Mouse (Mus musculus) heart, postnatal 14 days (tissue): ENCODE results near the gene Prss32. TPM values are rescaled to one million over a fixed set of nuclear protein-coding genes. Genes with fewer than 3 reads are reported as not detected.
"Not testable (repeated sequence)": the region's sequence is repeated elsewhere in the genome, so short reads cannot be mapped to it uniquely, and the experiment has no call there.

Experiments
- DNase-seq, 2 experiments: peaks; one replicate each; pipeline ENCODE4 v3.0.0; 2021 to 2022
- intact Hi-C: fragments of 180-260 bp; cut with DNase I; formaldehyde crosslinking; loops from one replicate; pipeline ENCODE4 v1.15.1; 2025
- total RNA-seq, 2 experiments: library from RNA; stranded (reverse); gene quantifications; 2 replicates each; pipeline ENCODE4 v1.2.3; 2021

Prss32 gene
- total RNA-seq, 2 experiments from 2014 or later = not detected

DNA sequence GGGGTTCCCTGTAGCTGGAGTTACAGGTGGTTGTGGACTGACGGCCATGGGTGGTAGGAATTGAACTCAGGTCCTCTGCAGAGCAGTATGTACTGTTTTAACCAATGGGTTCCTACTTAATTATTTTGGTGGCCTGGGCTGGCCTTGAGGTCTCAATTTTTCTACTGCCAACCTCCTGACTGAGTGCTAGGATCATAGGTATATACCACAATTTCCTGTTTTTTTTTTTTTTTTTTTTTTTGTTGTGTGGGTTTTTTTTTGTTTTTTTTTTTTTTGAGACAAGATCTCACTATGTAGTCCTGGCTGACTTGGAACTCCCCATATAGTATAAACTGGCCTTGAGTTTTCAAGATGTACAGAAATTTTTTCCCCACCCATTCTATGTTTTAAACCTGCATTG is 12.5 kb upstream of the Prss32 start:
- intact Hi-C loops = no loop called here
- DNase-seq = no peak

GRCm38 (mm10) chr17:23836006-23836575 is 7.6 kb upstream of the Prss32 start, which contains the start of gene Prss33:
Gene Prss33, minus strand, starts transcription at chr17:23836056.
- no peak for DNase-seq
- intact Hi-C loops = no loop called here

- peak; percentile 51 to 74 for DNase-seq
- intact Hi-C loops = loop anchor here (5.0 kb wide), 1 partner anchor 69 kb away; the partner anchor contains the start of gene Flywch1
These were observed 2.5 kb upstream of the Prss32 start for GRCm38 (mm10) chr17:23841145-23841544.

- no peak for DNase-seq
- intact Hi-C loops = loop anchor here (5.0 kb wide), 1 partner anchor 71 kb away; the partner anchor contains the start of gene Flywch1
These were observed 379 bp upstream of the Prss32 start for GRCm38 (mm10) chr17:23843141-23843811.

DNA sequence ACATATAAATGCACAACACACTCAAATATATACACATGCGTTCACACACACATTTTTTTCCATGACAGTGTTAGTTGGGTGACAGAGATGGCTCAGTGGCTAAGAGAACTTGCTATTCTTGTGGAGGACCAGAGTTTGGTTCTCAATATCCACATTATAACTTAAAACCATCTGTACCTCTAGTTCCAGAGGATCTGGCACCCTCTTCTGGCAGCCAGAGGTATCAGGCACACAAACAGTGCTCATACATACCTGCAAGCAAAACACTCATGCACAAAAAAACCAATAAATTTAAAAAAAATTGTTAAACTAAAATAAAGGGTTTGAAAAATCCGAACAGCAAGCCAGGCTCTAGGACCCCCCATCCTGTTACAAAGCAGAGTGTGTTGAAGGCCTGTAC is 6.4 kb downstream of the Prss32 start:
- DNase-seq = no peak
- intact Hi-C loops = loop anchor here (2.0 to 5.0 kb wide), 3 partner anchors 73 to 111 kb away; partner anchors contain the start of gene Kremen2

- DNase-seq = peak; percentile 64 to 74
- intact Hi-C loops = loop anchor here (2.0 to 5.0 kb wide), 3 partner anchors 74 to 110 kb away; partner anchors contain the start of gene Kremen2
These were observed 7.4 kb downstream of the Prss32 start for GRCm38 (mm10) chr17:23850853-23851749.

- intact Hi-C loops = loop anchor here (5.0 kb wide), 2 partner anchors 76 to 106 kb away; partner anchors contain the start of gene Kremen2
- DNase-seq = peak; percentile 51 to 68
These were observed 9.6 kb downstream of the Prss32 start for GRCm38 (mm10) chr17:23853292-23853691.

DNA sequence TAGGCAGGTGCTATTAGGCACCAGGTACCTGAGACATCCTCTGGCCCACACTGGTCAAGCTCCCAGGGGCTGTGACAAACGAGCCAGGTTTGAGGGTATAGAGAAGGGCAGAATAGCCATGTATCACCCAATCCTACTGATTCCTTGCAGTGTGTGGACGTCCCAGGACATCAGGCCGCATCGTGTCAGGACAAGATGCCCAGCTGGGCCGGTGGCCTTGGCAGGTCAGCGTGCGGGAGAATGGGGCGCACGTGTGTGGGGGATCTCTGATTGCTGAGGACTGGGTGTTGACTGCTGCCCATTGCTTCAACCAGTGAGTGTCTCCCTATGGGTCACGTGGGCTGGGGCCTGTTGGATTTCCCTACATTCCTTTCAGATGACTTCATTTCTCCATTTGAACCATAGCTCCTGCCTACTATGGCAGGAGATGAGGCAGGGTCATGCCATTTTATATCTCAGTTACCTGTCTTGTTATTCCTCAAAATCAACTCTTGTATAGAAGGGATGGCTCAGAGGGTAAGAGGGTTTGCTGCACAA is 10.6 kb downstream of the Prss32 start:
- intact Hi-C loops = loop anchor here (5.0 kb wide), 2 partner anchors 77 to 107 kb away; partner anchors contain the start of gene Kremen2
- no peak for DNase-seq

- intact Hi-C loops = no loop called here
These were observed 13.5 kb downstream of the Prss32 start for GRCm38 (mm10) chr17:23857193-23857592.

DNA sequence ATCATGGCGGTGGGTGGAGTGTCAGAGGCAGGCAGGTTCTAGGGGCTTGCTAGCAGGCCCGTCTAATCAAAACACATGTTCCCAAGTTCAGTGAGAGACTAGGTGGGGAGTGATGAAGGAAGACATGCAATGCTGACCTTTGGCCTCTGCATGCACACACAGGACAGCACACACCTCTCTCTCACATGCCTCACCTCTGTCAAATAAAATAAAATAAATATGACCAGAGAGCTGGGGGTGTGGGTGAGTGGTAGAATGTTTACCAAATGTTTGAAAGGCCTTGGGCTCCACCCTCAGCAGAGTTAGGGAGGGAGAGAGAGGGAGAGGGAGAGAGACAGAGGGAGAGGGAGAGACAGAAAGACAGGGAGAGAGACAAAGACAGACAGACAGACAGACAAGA is 14.3 kb downstream of the Prss32 start:
- intact Hi-C loops = no loop called here
- DNase-seq = no peak

More at GRCm38 (mm10) chr17:23857193-23857592, 13.5 kb downstream of the Prss32 start:
- DNase-seq = no peak

- intact Hi-C loops = no loop called here
- DNase-seq = no peak
These were observed 19.3 kb downstream of the Prss32 start for GRCm38 (mm10) chr17:23862926-23863325.

GRCm38 (mm10) chr17:23867756-23868155 is 24.1 kb downstream of the Prss32 start, which contains the start of gene Prss21:
Gene Prss21, plus strand, starts transcription at chr17:23868056.
- DNase-seq = no peak
- intact Hi-C loops = no loop called here

DNA sequence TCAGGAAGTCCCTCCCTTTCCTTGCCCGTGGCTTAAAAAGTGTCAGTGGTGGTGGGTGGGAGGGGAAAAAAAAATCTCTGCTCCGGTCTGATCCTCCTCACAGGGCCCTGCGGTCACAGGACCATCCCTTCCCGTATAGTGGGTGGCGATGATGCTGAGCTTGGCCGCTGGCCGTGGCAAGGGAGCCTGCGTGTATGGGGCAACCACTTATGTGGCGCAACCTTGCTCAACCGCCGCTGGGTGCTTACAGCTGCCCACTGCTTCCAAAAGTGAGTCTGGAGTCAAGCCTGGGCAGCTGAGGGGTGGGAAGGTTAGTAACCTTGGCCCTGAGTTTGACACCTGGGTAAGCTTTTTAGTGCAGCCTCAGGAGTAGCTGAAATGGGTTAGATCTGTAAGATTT is 24.9 kb downstream of the Prss32 start:
- intact Hi-C loops = no loop called here
- no peak for DNase-seq

GRCm38 (mm10) chr17:23873884-23874856 is 30.5 kb downstream of the Prss32 start:
- intact Hi-C loops = loop anchor here (1.0 to 2.0 kb wide), 2 partner anchors 86 to 99 kb away; no protein-coding TSS in a partner anchor
- peak; percentile 47 to 68 for DNase-seq

DNA sequence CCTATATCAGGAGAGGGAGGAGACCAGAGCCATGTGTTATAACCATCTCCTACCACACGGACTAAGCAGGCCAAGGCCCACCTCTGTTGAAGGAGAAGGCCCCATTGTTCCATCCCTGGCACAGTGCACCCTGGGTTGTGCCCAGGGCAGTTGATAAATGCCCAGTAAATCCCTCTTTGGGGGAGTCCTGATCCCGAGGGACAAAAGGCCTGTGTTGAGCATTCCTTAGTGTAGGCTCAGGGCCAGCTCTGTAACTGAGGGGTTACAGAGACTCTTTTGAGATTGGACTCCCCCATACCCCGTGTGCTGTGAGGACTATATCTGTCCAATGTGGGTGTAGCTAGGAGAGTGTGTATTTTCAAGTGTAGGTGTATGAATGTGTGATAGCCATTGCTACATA is 33.1 kb downstream of the Prss32 start:
- intact Hi-C loops = no loop called here
- no peak for DNase-seq

- DNase-seq = no peak
- intact Hi-C loops = no loop called here
These were observed 33.5 kb downstream of the Prss32 start for GRCm38 (mm10) chr17:23877166-23877565.

GRCm38 (mm10) chr17:23880576-23880975 is 36.9 kb downstream of the Prss32 start, which contains the start of the genes Dcpp1 and Dcpp2:
Gene Dcpp1, plus strand, starts transcription at chr17:23880876.
Gene Dcpp2, plus strand, starts transcription at chr17:23880880.
- intact Hi-C loops, DNase-seq: not testable (repeated sequence)
